Mouse (Mus musculus): ENCODE measurements at regions not wholly inside any gene's neighbourhood (a gene's known extent, or its start where the extent isn't known, plus 50 kb on each side); places are given as distances from the start of the nearest gene placed in this dataset.

DNA sequence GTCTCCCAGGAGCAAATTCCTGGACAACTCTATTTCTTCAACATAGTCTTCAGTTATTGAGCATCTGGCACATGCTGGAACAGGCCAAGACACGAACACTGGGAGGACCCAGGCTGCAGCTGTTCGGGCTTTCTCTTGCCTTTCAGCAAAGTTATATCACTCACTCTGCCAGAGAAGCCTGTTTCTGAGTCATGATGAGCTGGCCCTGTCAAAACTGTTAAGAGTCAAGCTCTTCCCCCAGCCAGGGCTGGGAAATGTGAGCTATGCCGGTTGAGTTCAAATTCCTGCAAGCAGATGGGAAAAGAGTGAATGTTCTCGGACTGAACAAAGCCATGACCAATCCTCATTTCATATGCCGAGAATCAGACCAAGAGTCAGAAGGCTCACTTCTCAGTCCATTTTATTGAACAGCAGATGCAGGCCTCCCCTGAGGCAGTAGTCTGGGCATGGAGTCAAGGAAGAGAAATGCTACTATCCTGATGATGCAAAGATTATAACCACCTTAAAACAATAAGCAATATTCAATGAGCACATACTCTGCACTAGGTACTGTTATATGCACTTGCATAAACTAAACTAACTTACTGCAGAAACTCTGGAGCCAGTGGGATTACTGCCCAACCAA lies 90.7 kb upstream of the Slc22a22 start:
- in situ Hi-C loops (cut with MboI; ENCODE audit: low pct_unique_long_range_greater_than_20kb in 1 of 2, low sequenced_read_pairs in 2 of 2, unreplicated experiment in 1 of 2) = no loop called here

DNA sequence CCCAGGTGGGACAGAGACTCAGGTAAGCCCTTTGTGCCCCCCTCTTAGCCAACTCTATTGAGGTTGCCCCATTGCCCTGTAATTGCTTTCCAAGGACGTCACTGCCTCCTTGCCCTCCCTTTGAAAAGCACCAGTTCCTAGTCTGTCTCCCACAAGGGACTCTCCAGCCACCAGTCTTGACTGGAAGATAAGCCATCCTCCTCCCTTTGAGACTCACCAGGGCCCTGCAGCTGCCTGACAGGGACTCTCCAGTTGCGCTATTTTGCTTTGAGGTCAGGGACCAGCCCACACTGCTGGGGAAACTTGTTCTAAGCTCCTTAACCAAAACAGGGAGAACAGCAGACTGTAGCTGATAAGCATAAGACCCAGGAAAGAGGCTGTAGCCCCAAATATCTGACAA lies 69.7 kb upstream of the Slc22a22 start:
- in situ Hi-C loops (cut with MboI; ENCODE audit: low pct_unique_long_range_greater_than_20kb in 1 of 2, low sequenced_read_pairs in 2 of 2, unreplicated experiment in 1 of 2) = no loop called here

DNA sequence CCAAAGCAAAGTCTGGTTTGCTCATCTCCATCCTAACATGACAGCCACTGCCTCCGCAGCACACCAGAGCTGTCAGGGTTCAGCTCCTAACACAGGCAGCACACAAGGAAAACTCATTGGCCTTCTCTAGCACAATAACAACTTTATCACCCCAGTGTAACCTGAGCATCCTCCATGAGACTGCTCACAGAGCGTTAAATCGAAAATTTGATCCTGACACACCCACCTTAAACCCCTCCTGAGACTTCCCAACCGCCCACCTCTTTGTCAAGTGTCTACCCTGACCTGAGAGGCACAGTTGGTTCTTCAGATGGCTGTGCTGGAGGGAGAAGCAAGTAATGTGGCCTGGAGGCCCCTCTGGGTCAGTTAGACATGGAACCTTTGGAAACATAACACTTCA lies 67.7 kb upstream of the Slc22a22 start:
- in situ Hi-C loops (cut with MboI; ENCODE audit: low pct_unique_long_range_greater_than_20kb in 1 of 2, low sequenced_read_pairs in 2 of 2, unreplicated experiment in 1 of 2) = no loop called here

DNA sequence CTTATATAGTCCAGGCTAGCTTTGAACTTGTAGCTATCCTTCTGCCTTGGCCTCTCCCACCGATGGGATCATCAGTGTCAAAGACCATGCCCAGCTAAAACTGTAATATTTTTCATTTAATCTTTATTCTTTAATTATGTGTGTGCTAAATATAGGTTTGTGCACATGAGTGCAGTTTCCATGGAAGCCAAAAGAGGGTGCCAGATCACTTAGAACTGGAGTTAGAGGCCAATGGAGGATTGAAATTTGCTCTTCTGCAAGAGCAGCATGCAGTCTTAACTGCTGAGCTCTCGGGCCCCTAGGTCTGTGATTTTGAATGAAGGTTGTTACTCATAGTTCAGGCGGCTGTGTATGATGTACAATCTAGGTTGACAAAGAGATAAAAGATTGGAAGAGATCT lies 66.6 kb upstream of the Slc22a22 start:
- in situ Hi-C loops (cut with MboI; ENCODE audit: low pct_unique_long_range_greater_than_20kb in 1 of 2, low sequenced_read_pairs in 2 of 2, unreplicated experiment in 1 of 2) = no loop called here

DNA sequence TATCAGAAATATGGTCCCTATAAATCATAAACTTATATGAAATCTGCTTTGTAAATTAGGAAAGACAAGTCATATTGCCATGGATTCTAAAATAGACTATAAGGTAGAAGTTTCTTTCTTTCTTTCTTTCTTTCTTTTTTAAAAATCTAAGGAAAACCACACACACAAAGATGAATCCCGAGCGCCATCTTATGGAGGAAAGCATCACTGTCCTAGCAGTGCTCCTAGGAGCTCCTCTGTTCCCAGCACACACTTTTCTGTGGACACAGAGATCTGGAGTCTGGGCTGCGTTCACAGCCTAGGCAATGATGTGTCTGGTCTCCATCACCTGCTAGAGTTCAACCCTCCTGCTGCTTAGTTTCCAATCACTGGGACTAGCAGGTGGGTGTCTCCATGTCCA lies 65.2 kb upstream of the Slc22a22 start:
- in situ Hi-C loops (cut with MboI; ENCODE audit: low pct_unique_long_range_greater_than_20kb in 1 of 2, low sequenced_read_pairs in 2 of 2, unreplicated experiment in 1 of 2) = no loop called here

DNA sequence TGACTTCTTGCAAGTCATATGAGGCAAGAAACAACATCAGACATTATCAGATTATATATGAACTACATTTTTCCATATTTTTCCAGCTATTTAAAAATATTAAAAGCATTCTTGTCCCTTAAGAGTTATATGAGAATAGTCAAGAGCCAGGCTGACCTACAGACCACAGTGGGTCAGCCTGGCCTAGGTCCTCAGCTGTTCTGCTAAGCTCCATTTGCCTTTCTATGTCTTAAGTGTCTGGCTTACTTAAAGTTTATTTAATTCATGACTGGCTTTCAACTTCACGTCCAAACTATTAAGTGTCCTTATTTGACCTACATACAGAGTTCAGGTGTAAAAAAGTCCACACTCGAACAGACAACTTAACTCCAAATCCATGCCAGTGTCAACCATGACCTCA lies 58.1 kb upstream of the Slc22a22 start:
- in situ Hi-C loops (cut with MboI; ENCODE audit: low pct_unique_long_range_greater_than_20kb in 1 of 2, low sequenced_read_pairs in 2 of 2, unreplicated experiment in 1 of 2) = no loop called here

Data from mouse embryonic stem cell (cell line).